10 mouse cellular contexts compared by ENCODE assay signal in genomic region chr8:94594211-94594610, GRCm38 (mm10). TPM values are rescaled to one million over a fixed set of nuclear protein-coding genes. Genes with fewer than 3 reads are reported as not detected.
DNase-seq lines count a peak whose midpoint lies in the region; ATAC-seq and TF ChIP-seq lines count a peak whose summit lies in the region.
"Had no signal": no experiment of that assay in that cellular context is flagged by ENCODE, and none has a peak within 500 bp of the region (broad histone marks: within the 10 kb centered on the region; RNA-seq: fewer than 3 reads in every experiment).

No protein-coding gene starts in this region.

- H3K9ac ChIP-seq in kidney, postnatal 0 days (ENCODE audit: low read depth, low read length) = no peak overlapping the region
- H3K9ac ChIP-seq in kidney, embryonic 16.5 days (replicated peaks; ENCODE audit: low read length) = no peak overlapping the region
- H3K9ac ChIP-seq in CH12.LX (ENCODE audit: insufficient read depth, low read depth) = no peak overlapping the region
- no peak overlapping the region for H3K9ac ChIP-seq in liver, postnatal 0 days (replicated peaks)
- H3K9ac ChIP-seq: liver, embryonic 13.5 days had no signal

- no peak for TF ChIP-seq EP300 in CH12.LX (IDR thresholded peaks at IDR 0.05; ENCODE audit: low read length)
- no peak for TF ChIP-seq EP300 in liver, postnatal 0 days (IDR thresholded peaks at IDR 0.05; ENCODE audit: low read depth)

- TF ChIP-seq POLR2A in cerebellum, adult 2 months (IDR thresholded peaks at IDR 0.05; ENCODE audit: borderline replicate concordance, insufficient read depth, low read length) = no peak
- no peak for TF ChIP-seq POLR2A in CH12.LX (IDR thresholded peaks at IDR 0.05; ENCODE audit: low read depth, low read length)

- in situ Hi-C loops in CH12.LX (cut with MboI; ENCODE audit: low pct_ligation_motif_present, low pct_unique_long_range_greater_than_20kb, low sequenced_read_pairs) = loop anchor here (10.0 kb wide), 1 partner anchor 101 kb away; the partner anchor contains the start of gene Pllp

- no peak for ATAC-seq in kidney, postnatal 0 days (replicated peaks; ENCODE audit: low FRiP score, low read depth)
- no peak for ATAC-seq in kidney, embryonic 16.5 days (ENCODE audit: low FRiP score, low TSS enrichment)
- no peak for ATAC-seq in liver, postnatal 0 days
- ATAC-seq: forebrain, embryonic 16.5 days had no signal

- DNase-seq in cerebellum, adult 2 months = no peak
- no peak for DNase-seq in cerebellum, adult 8-10 months
- peak; percentile 74 for DNase-seq in kidney, postnatal 0 days (ENCODE audit: low spot score)
- DNase-seq in CH12.LX (ENCODE audit: extremely low read depth) = peak; percentile 12
- DNase-seq in liver, postnatal 0 days = no peak
- DNase-seq in Muller cell, postnatal 12 days (ENCODE audit: inconsistent ontology term) = no peak
- DNase-seq in layer of hippocampus, adult 9-10 months (ENCODE audit: low spot score) = no peak
- DNase-seq: liver, embryonic 13.5 days had no signal

- dilution Hi-C loops in CH12.LX (cut with MboI; ENCODE audit: extremely low pct_ligation_motif_present, extremely low pct_unique_long_range_greater_than_20kb, low sequenced_read_pairs) = no loop called here

- H3K9me3 ChIP-seq in kidney, postnatal 0 days (replicated peaks; ENCODE audit: low read length) = no peaks in the 10 kb centered on the region
- no peaks in the 10 kb centered on the region for H3K9me3 ChIP-seq in kidney, embryonic 16.5 days (ENCODE audit: low read length)
- H3K9me3 ChIP-seq in CH12.LX (replicated peaks; ENCODE audit: low read length) = no peaks in the 10 kb centered on the region
- no peaks in the 10 kb centered on the region for H3K9me3 ChIP-seq in liver, postnatal 0 days (ENCODE audit: low read length)
- H3K9me3 ChIP-seq: liver, embryonic 13.5 days had no signal

- peak; percentile 45 for TF ChIP-seq RAD21 in CH12.LX (IDR thresholded peaks at IDR 0.05; ENCODE audit: low read depth, low read length)

- H3K79me2 ChIP-seq in CH12.LX (replicated peaks; ENCODE audit: control insufficient read depth, extremely low read depth, insufficient read depth, poor library complexity, severe bottlenecking) = peaks cover 45% of the 10 kb centered on the region

- H3K4me1 ChIP-seq in cerebellum, adult 2 months (ENCODE audit: control insufficient read depth, insufficient read depth, low read length) = peaks cover 3% of the 10 kb centered on the region; the same call in 1 of the 2 replicates
- no peaks in the 10 kb centered on the region for H3K4me1 ChIP-seq in kidney, postnatal 0 days (replicated peaks; ENCODE audit: insufficient read depth, low read length)
- H3K4me1 ChIP-seq in kidney, embryonic 16.5 days (ENCODE audit: insufficient read depth, low read length) = peaks cover 7% of the 10 kb centered on the region; the same call in 1 of the 2 replicates
- H3K4me1 ChIP-seq in CH12.LX (ENCODE audit: control insufficient read depth in 1 of 2, insufficient read depth in 2 of 2) = peaks cover 0 to 8% of the 10 kb centered on the region in 2 experiments; a peak in 1 of 4 replicates
- no peaks in the 10 kb centered on the region for H3K4me1 ChIP-seq in liver, postnatal 0 days (ENCODE audit: insufficient read depth)

- H3K36me3 ChIP-seq in kidney, postnatal 0 days (ENCODE audit: insufficient read depth, low read length) = peaks cover under 1% of the 10 kb centered on the region; the same call in 1 of the 2 replicates
- peaks cover 2% of the 10 kb centered on the region; the same call in 1 of the 2 replicates for H3K36me3 ChIP-seq in kidney, embryonic 16.5 days (ENCODE audit: insufficient read depth, low read length)
- H3K36me3 ChIP-seq in CH12.LX (replicated peaks in 1 of 2; ENCODE audit: control insufficient read depth in 1 of 2, insufficient read depth in 1 of 2, low read length in 1 of 2) = peaks cover 11 to 58% of the 10 kb centered on the region in 2 experiments
- H3K36me3 ChIP-seq in liver, postnatal 0 days (replicated peaks; ENCODE audit: insufficient read depth, low read length) = peaks cover 5% of the 10 kb centered on the region

- 64% methylated on average over 1 of the region's 1 CpGs for WGBS in cerebellum, adult 2 months
- WGBS in kidney, postnatal 0 days = 5% methylated on average over 1 of the region's 1 CpGs
- 16% methylated on average over 1 of the region's 1 CpGs for WGBS in kidney, embryonic 16.5 days
- WGBS in liver, postnatal 0 days (ENCODE audit: insufficient replicate concordance) = 59% methylated on average over 1 of the region's 1 CpGs

- H3K4me2 ChIP-seq in kidney, postnatal 0 days (ENCODE audit: low read length) = no peak overlapping the region
- no peak overlapping the region for H3K4me2 ChIP-seq in kidney, embryonic 16.5 days (replicated peaks; ENCODE audit: low read depth, low read length)
- H3K4me2 ChIP-seq in CH12.LX (ENCODE audit: insufficient read depth, low read depth, poor library complexity, severe bottlenecking) = no peak overlapping the region
- H3K4me2 ChIP-seq in liver, postnatal 0 days (ENCODE audit: low read depth, low read length) = no peak overlapping the region
- H3K4me2 ChIP-seq: liver, embryonic 13.5 days had no signal

- no peaks in the 10 kb centered on the region for H3K27me3 ChIP-seq in cerebellum, adult 2 months (ENCODE audit: control insufficient read depth, insufficient read depth, low read length)
- H3K27me3 ChIP-seq in kidney, postnatal 0 days (ENCODE audit: insufficient read depth, low read length) = no peaks in the 10 kb centered on the region
- H3K27me3 ChIP-seq in kidney, embryonic 16.5 days (ENCODE audit: insufficient read depth, low read length) = no peaks in the 10 kb centered on the region
- no peaks in the 10 kb centered on the region for H3K27me3 ChIP-seq in CH12.LX (replicated peaks)
- no peaks in the 10 kb centered on the region for H3K27me3 ChIP-seq in liver, postnatal 0 days (ENCODE audit: insufficient read depth, low read length)
- H3K27me3 ChIP-seq: liver, embryonic 13.5 days had no signal

- no peak overlapping the region for H3K4me3 ChIP-seq in cerebellum, adult 2 months (replicated peaks; ENCODE audit: insufficient read depth, low read depth, low read length)
- H3K4me3 ChIP-seq in kidney, postnatal 0 days (replicated peaks; ENCODE audit: low read depth, low read length) = no peak overlapping the region
- no peak overlapping the region for H3K4me3 ChIP-seq in kidney, embryonic 16.5 days (ENCODE audit: low read length)
- H3K4me3 ChIP-seq in CH12.LX (replicated peaks in 1 of 3; ENCODE audit: low read depth in 2 of 3, low read length in 2 of 3, poor library complexity in 1 of 3) = no peak overlapping the region
- no peak overlapping the region for H3K4me3 ChIP-seq in liver, postnatal 0 days (ENCODE audit: low read depth, low read length)
- H3K4me3 ChIP-seq: liver, embryonic 13.5 days had no signal

- peak; percentile 28; the same call in 1 of the 2 replicates for TF ChIP-seq CTCF in cerebellum, adult 2 months (IDR thresholded peaks at IDR 0.05; ENCODE audit: borderline replicate concordance, insufficient read depth, low read depth, low read length)
- peak; percentile 69 for TF ChIP-seq CTCF in kidney, postnatal 0 days (IDR thresholded peaks at IDR 0.05; ENCODE audit: low read depth)
- peak in 1 of 2 experiments; percentile 59; a peak in 3 of 4 replicates for TF ChIP-seq CTCF in CH12.LX (conservative IDR thresholded peaks at IDR 0.05 in 1 of 2, IDR thresholded peaks at IDR 0.05 in 1 of 2; ENCODE audit: low read depth in 2 of 2, low read length in 2 of 2)
- TF ChIP-seq CTCF in liver, postnatal 0 days (IDR thresholded peaks at IDR 0.05; ENCODE audit: low read depth) = peak; percentile 60

- no peak overlapping the region for H3K27ac ChIP-seq in cerebellum, adult 2 months (ENCODE audit: insufficient read depth, low read length)
- H3K27ac ChIP-seq in kidney, postnatal 0 days = 0 out of 2 replicates have a peak overlapping the region, but pooled peaks have one; percentile 28
- no peak overlapping the region for H3K27ac ChIP-seq in kidney, embryonic 16.5 days (ENCODE audit: low read length)
- H3K27ac ChIP-seq in CH12.LX (ENCODE audit: insufficient read depth, low read depth) = no peak overlapping the region
- H3K27ac ChIP-seq in liver, postnatal 0 days (ENCODE audit: low read depth) = no peak overlapping the region
- H3K27ac ChIP-seq: liver, embryonic 13.5 days had no signal

TF ChIP-seq in CH12.LX, 34 proteins besides CTCF, POLR2A, EP300 and RAD21:
- TF ChIP-seq SMC3 (IDR thresholded peaks at IDR 0.05; ENCODE audit: low read depth, low read length) (peak; percentile 53), USF1 (IDR thresholded peaks at IDR 0.05; ENCODE audit: low read depth, low read length) (no peak)
TF ChIP-seq in CH12.LX: peak in this region for 1.

RNA-seq across cellular contexts. Expression of gene Rspry1, which starts 7.5 kb away (rescaled TPM):
- 22.0 TPM in 2 replicates for polyA plus RNA-seq in cerebellum, adult 2 months (2012; rRNA removed)
- 31.0 and 33.1 TPM in 2 replicates for polyA plus RNA-seq in kidney, postnatal 0 days (2015; fragmentation: Nextera tagmentation; extraction: Ambion mirVana)
- 39.1 and 41.4 TPM in 2 replicates for polyA plus RNA-seq in kidney, embryonic 16.5 days (2015; fragmentation: Nextera tagmentation; extraction: Ambion mirVana)
- total RNA-seq in CH12.LX (2012; rRNA removed) = 17.5 and 18.0 TPM in 2 replicates
- 23.5 and 26.9 TPM in 2 replicates for total RNA-seq in CH12.LX (2014; rRNA removed)
- 11.4 and 13.4 TPM in 2 replicates for polyA plus RNA-seq in CH12.LX (2012; ENCODE audit: insufficient read length, low read depth)
- polyA plus RNA-seq in liver, postnatal 0 days (2015; fragmentation: Nextera tagmentation; extraction: Ambion mirVana) = 10.2 and 11.1 TPM in 2 replicates

RNA-seq across cellular contexts. Expression of gene Fam192a, which starts 7.6 kb away (rescaled TPM):
- polyA plus RNA-seq in cerebellum, adult 2 months (2012; rRNA removed) = 56.1 and 57.6 TPM in 2 replicates
- 64.1 and 72.0 TPM in 2 replicates for polyA plus RNA-seq in kidney, postnatal 0 days (2015; fragmentation: Nextera tagmentation; extraction: Ambion mirVana)
- polyA plus RNA-seq in kidney, embryonic 16.5 days (2015; fragmentation: Nextera tagmentation; extraction: Ambion mirVana) = 63.2 and 69.2 TPM in 2 replicates
- total RNA-seq in CH12.LX (2012; rRNA removed) (30.7 and 35.5 TPM in 2 replicates), CH12.LX (2014; rRNA removed) (37.6 and 43.7 TPM in 2 replicates)
- polyA plus RNA-seq in CH12.LX (2012; ENCODE audit: insufficient read length, low read depth) = 80.3 and 95.6 TPM in 2 replicates
- polyA plus RNA-seq in liver, postnatal 0 days (2015; fragmentation: Nextera tagmentation; extraction: Ambion mirVana) = 23.6 and 24.2 TPM in 2 replicates

Comparison
In these comparisons a context has a peak if more than half of its experiments do, and no peak if none do; other contexts are left out.
1. DNase-seq: peak in kidney, postnatal 0 days (single experiment) and CH12.LX (single experiment); none in cerebellum, adult 2 months (0 of 2), cerebellum, adult 8-10 months (single experiment), liver, postnatal 0 days (single experiment), Muller cell, postnatal 12 days (single experiment) and layer of hippocampus, adult 9-10 months (single experiment).